Mouse (Mus musculus) intestine, embryonic 14.5 days (tissue): ENCODE data around the gene Micall1. TPM values are rescaled to one million over a fixed set of nuclear protein-coding genes. Genes with fewer than 3 reads are reported as not detected.

Experiments used
- ATAC-seq: fragments of 200-750 bp; cut with Nextera tagmentation; replicated peaks from 2 replicates; pipeline ENCODE4 v1.8.0; 2017; ENCODE audit warnings: low read depth, moderate number of reproducible peaks, moderate TSS enrichment, moderate library complexity; ENCODE audit not compliant: low FRiP score, low TSS enrichment
- DNase-seq: peaks from one replicate; pipeline ENCODE4 v3.0.0-alpha.2; 2018; ENCODE audit warnings: low spot score
- H3K27ac ChIP-seq: fragments of 300-500 bp; sonication (generic); 2 replicates; pipeline ENCODE4 v1.5.1; 2014; ENCODE audit warnings: low read depth, mild to moderate bottlenecking, control low read depth
- H3K27me3 ChIP-seq: fragments of 300-500 bp; sonication (generic); replicated peaks from 2 replicates; pipeline ENCODE4 v1.6.1; 2014; ENCODE audit warnings: low read length, control low read depth; ENCODE audit not compliant: control insufficient read depth, insufficient read depth
- H3K36me3 ChIP-seq: fragments of 300-500 bp; sonication (generic); 2 replicates; pipeline ENCODE4 v1.6.1; 2014; ENCODE audit warnings: low read length, control low read depth; ENCODE audit not compliant: control insufficient read depth, insufficient read depth
- H3K4me1 ChIP-seq: fragments of 300-500 bp; sonication (generic); replicated peaks from 2 replicates; pipeline ENCODE4 v1.6.1; 2014; ENCODE audit warnings: low read length, control low read depth, mixed read lengths; ENCODE audit not compliant: control insufficient read depth, insufficient read depth
- H3K4me2 ChIP-seq: fragments of 300-500 bp; sonication (generic); 2 replicates; pipeline ENCODE4 v1.6.1; 2014; ENCODE audit warnings: low read length
- H3K4me3 ChIP-seq: fragments of 300-500 bp; sonication (generic); 2 replicates; pipeline ENCODE4 v1.5.1; 2014; ENCODE audit warnings: low read depth, low read length, control low read depth, mixed read lengths
- H3K9ac ChIP-seq: fragments of 300-500 bp; sonication (generic); 2 replicates; pipeline ENCODE4 v1.6.1; 2014; ENCODE audit warnings: mild to moderate bottlenecking, low read length
- H3K9me3 ChIP-seq: fragments of 300-500 bp; sonication (generic); 2 replicates; pipeline ENCODE4 v1.6.1; 2016; ENCODE audit warnings: low read length, control low read depth; ENCODE audit not compliant: control insufficient read depth
- WGBS: fragments of 180-500 bp; shearing (Covaris S2); extraction: QIAGEN DNeasy Blood & Tissue Kit; methylation state at CpG from one replicate; pipeline ENCODE4 v1.1.7; 2014; 5-methylcytosine and 5-hydroxymethylcytosine counted together
- polyA plus RNA-seq: library from polyadenylated mRNA; unstranded; fragments of >200 nt; fragmentation: Nextera tagmentation; extraction: Ambion mirVana; gene quantifications from 2 replicates; pipeline ENCODE4 v1.2.1, GENCODE M21; 2014

The Micall1 gene
- polyA plus RNA-seq, 1 experiment from 2014 or later: 9.3 TPM

DNA sequence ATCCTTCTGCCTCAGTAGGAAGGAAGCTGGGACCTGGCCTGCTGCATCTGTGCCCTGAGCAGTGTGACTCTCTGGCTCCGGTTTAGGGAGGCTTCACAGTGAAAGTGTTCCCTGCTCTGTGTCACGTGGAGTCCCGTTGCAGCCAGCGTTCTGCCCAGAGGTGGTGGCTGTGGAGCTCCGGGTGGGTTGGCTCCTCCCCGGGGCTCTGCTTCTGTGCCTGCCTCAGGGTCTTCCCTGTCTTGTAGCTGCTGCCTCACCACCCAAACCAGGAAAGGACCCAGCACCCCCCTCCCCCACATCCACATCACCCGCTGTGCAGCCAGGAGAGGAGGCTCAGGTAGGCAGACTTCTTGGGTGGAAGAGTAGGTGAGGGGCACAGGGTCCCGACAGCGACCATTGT lies 10.8 kb downstream of the Micall1 start:
- no peak overlapping the region for H3K27ac ChIP-seq
- DNase-seq: no peak
- H3K9ac ChIP-seq: no peak overlapping the region
- peaks cover 90% of the 10 kb centered on the region for H3K36me3 ChIP-seq
- no peak for ATAC-seq
- no peaks in the 10 kb centered on the region for H3K9me3 ChIP-seq
- H3K4me3 ChIP-seq: no peak overlapping the region
- no peaks in the 10 kb centered on the region for H3K27me3 ChIP-seq
- H3K4me1 ChIP-seq: no peaks in the 10 kb centered on the region
- no peak overlapping the region for H3K4me2 ChIP-seq
- WGBS: 74% methylated on average over 9 of the region's 9 CpGs

DNA sequence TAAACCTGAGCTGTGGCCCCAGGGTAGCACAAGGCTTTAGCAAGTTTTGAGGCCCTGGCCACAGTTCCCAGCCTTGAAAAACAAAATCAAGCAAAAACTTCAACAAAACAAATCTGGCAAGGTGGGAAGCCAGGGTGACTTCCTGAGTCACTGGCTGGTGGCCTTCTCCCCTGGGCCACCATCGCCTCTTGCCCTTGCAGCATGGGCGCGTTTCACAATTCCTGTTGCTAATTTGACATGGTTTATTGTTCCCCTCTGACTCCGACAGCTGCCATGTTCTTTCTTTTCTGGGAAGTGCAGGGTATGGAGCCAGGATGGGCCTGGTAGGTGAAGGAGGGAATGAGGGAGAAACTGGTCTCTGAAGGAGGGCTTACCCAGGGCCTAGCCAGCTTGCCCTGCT lies 13.4 kb downstream of the Micall1 start:
- Histone ChIP-seq H3K36me3 (peaks cover 91% of the 10 kb centered on the region), H3K4me3 (no peak overlapping the region), H3K9me3 (no peaks in the 10 kb centered on the region), H3K4me2 (no peak overlapping the region), H3K9ac (no peak overlapping the region), H3K27ac (no peak overlapping the region), H3K4me1 (no peaks in the 10 kb centered on the region), H3K27me3 (no peaks in the 10 kb centered on the region)
- no peak for ATAC-seq
- no peak for DNase-seq
- WGBS: 79% methylated on average over 4 of the region's 4 CpGs

DNA sequence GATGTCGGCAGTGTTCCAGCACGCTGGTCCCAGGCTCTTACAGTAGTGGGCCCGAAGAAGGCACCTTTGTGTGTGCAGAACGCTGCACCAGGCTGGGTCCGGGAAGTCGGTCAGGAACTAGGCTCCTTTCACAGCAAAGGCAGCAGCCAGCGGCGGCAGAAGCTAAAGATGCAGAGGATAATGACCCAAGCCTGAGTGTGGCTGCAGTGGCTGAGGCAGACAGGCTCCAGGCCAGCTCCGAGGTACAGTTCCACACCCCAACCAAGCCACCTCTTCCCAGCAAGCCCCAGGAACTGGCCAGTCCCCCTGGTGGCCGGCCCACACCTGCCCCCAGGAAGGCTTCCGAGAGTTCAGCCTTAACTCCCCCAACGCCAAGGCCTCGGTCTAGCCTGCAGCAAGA lies 13.8 kb downstream of the Micall1 start:
- H3K27me3 ChIP-seq: no peaks in the 10 kb centered on the region
- H3K4me3 ChIP-seq: no peak overlapping the region
- H3K4me1 ChIP-seq: no peaks in the 10 kb centered on the region
- H3K27ac ChIP-seq: no peak overlapping the region
- H3K9me3 ChIP-seq: no peaks in the 10 kb centered on the region
- WGBS: 82% methylated on average over 13 of the region's 13 CpGs
- DNase-seq (no peak), ATAC-seq (no peak)
- no peak overlapping the region for H3K9ac ChIP-seq
- H3K36me3 ChIP-seq: peaks cover 91% of the 10 kb centered on the region
- H3K4me2 ChIP-seq: no peak overlapping the region

DNA sequence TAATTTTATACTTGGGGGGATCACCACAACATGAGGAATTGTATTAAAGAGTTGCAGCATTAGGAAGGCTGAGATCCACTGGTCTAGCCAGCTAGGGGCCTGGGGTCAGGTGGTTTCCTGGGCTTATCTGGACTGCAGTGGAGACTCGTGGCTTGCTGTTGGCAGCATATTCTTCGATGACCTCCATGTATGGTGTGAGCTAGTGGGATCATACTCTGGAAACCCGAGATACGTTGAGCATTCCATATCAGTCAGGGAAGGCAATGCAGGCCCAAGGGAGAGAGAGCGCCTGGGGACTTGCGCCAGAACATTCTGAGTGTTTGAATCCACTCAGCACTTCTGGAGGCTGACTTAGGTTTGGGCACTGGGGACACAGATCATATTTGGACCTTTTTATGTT lies 15.1 kb downstream of the Micall1 start:
- Histone ChIP-seq H3K27me3 (no peaks in the 10 kb centered on the region), H3K27ac (no peak overlapping the region), H3K9ac (no peak overlapping the region), H3K4me1 (no peaks in the 10 kb centered on the region), H3K4me3 (no peak overlapping the region), H3K4me2 (no peak overlapping the region), H3K36me3 (peaks cover 84% of the 10 kb centered on the region), H3K9me3 (no peaks in the 10 kb centered on the region)
- DNase-seq (no peak), ATAC-seq (no peak)
- WGBS: 85% methylated on average over 6 of the region's 6 CpGs

- Histone ChIP-seq H3K36me3 (peaks cover 80% of the 10 kb centered on the region), H3K4me3 (no peak overlapping the region), H3K27me3 (no peaks in the 10 kb centered on the region), H3K9ac (no peak overlapping the region), H3K9me3 (no peaks in the 10 kb centered on the region), H3K27ac (no peak overlapping the region), H3K4me1 (no peaks in the 10 kb centered on the region), H3K4me2 (no peak overlapping the region)
- ATAC-seq: no peak
- WGBS: 85% methylated on average over 10 of the region's 10 CpGs
- DNase-seq: no peak
Observed at GRCm38 (mm10) chr15:79124331-79124875, 15.7 kb downstream of the Micall1 start.

GRCm38 (mm10) chr15:79126217-79126932 lies 17.7 kb downstream of the Micall1 start:
- H3K9ac ChIP-seq: no peak overlapping the region
- ATAC-seq: no peak
- no peak overlapping the region for H3K4me3 ChIP-seq
- H3K27ac ChIP-seq: no peak overlapping the region
- no peaks in the 10 kb centered on the region for H3K4me1 ChIP-seq
- no peaks in the 10 kb centered on the region for H3K9me3 ChIP-seq
- DNase-seq: no peak
- H3K4me2 ChIP-seq: no peak overlapping the region
- 81% methylated on average over 13 of the region's 13 CpGs for WGBS
- no peaks in the 10 kb centered on the region for H3K27me3 ChIP-seq
- H3K36me3 ChIP-seq: peaks cover 80% of the 10 kb centered on the region

GRCm38 (mm10) chr15:79127101-79127500 lies 18.4 kb downstream of the Micall1 start:
- H3K9ac ChIP-seq: no peak overlapping the region
- H3K4me3 ChIP-seq: no peak overlapping the region
- no peak for ATAC-seq
- no peaks in the 10 kb centered on the region for H3K4me1 ChIP-seq
- peaks cover 80% of the 10 kb centered on the region for H3K36me3 ChIP-seq
- WGBS: 92% methylated on average over 12 of the region's 12 CpGs
- no peaks in the 10 kb centered on the region for H3K9me3 ChIP-seq
- H3K4me2 ChIP-seq: no peak overlapping the region
- DNase-seq: no peak
- H3K27me3 ChIP-seq: no peaks in the 10 kb centered on the region
- H3K27ac ChIP-seq: no peak overlapping the region

GRCm38 (mm10) chr15:79128208-79128607 lies 19.5 kb downstream of the Micall1 start:
- Histone ChIP-seq H3K27ac (no peak overlapping the region), H3K4me3 (no peak overlapping the region)

DNA sequence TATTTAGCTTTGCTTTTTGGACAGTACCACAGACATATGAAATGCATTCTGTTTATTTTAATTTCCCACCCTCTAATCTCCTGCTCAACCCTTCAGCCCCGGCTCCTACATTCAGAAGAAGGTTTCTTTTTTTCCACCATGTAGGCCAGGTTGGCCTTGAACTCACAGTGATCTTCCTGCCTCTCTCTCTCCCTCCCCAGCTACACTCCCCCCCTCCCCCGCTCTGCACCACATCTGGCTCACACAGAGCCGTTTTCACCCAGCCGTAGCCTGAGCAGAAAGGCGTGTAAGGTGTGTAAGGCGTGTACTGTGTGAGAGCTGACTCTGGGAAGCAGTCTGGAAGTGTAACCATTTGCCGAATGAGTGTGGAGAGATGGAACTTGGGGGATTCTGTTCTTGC lies 20.6 kb downstream of the Micall1 start:
- Histone ChIP-seq H3K4me1 (no peaks in the 10 kb centered on the region), H3K27ac (no peak overlapping the region), H3K27me3 (no peaks in the 10 kb centered on the region), H3K36me3 (peaks cover 84% of the 10 kb centered on the region), H3K4me2 (no peak overlapping the region), H3K9ac (no peak overlapping the region), H3K4me3 (no peak overlapping the region), H3K9me3 (no peaks in the 10 kb centered on the region)
- 73% methylated on average over 7 of the region's 7 CpGs for WGBS
- DNase-seq: no peak
- ATAC-seq: no peak

More at GRCm38 (mm10) chr15:79128208-79128607, 19.5 kb downstream of the Micall1 start:
- Histone ChIP-seq H3K27me3 (no peaks in the 10 kb centered on the region), H3K9ac (no peak overlapping the region), H3K4me2 (no peak overlapping the region), H3K9me3 (no peaks in the 10 kb centered on the region), H3K4me1 (no peaks in the 10 kb centered on the region), H3K36me3 (peaks cover 80% of the 10 kb centered on the region)
- DNase-seq (no peak), ATAC-seq (no peak)
- WGBS: 88% methylated on average over 5 of the region's 5 CpGs
